Mouse (Mus musculus) layer of hippocampus, adult 2 months (tissue): Measurements from ENCODE around the gene Mrps7. TPM values are rescaled to one million over a fixed set of nuclear protein-coding genes. Genes with fewer than 3 reads are reported as not detected.

Source experiments
- DNase-seq, 2 experiments: peaks; one replicate each; pipeline ENCODE4 v3.0.0; 2022; ENCODE audit warnings: low spot score in 2 of 2
- H3K27ac ChIP-seq: fragments of 200-600 bp; 2 replicates; pipeline ENCODE4 v1.8.1; 2022
- H3K4me3 ChIP-seq: fragments of 200-600 bp; 2 replicates; pipeline ENCODE4 v1.8.1; 2022; ENCODE audit warnings: mild to moderate bottlenecking
- CTCF ChIP-seq: fragments of 200-600 bp; conservative IDR thresholded peaks from 2 replicates; pipeline ENCODE4 v1.8.1; 2022; ENCODE audit warnings: antibody characterized with exemption, mild to moderate bottlenecking, moderate library complexity
- total RNA-seq, 2 experiments: library from RNA; stranded (reverse); gene quantifications; 2 replicates each; pipeline ENCODE4 v1.2.3; 2021

The Mrps7 gene
- total RNA-seq, 2 experiments from 2014 or later = 50.4 to 50.8 TPM

DNA sequence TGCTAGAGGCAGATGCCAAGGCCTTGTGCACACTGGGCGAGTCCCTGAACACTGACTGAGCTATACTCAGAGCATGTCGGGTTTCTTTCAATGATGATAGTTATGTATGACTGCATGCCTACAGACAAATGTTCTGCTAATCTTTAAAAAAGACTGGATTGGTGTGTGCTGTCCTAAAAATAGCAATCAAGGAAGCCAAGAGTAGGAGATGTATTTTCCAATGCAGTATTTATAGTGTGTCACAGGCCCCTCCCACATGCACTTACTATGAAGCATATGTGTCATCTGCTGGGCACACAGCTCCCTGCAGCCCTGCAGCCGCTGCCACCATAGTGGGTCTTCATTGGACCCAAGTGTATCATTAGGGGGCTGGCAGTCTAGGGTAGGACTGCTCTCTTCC lies 49.5 kb downstream of the Mrps7 start:
- DNase-seq = peak in 1 of 2 experiments; percentile 42
- TF ChIP-seq CTCF = no peak
- Histone ChIP-seq H3K27ac (peak overlapping the region; percentile 69), H3K4me3 (no peak overlapping the region)

DNA sequence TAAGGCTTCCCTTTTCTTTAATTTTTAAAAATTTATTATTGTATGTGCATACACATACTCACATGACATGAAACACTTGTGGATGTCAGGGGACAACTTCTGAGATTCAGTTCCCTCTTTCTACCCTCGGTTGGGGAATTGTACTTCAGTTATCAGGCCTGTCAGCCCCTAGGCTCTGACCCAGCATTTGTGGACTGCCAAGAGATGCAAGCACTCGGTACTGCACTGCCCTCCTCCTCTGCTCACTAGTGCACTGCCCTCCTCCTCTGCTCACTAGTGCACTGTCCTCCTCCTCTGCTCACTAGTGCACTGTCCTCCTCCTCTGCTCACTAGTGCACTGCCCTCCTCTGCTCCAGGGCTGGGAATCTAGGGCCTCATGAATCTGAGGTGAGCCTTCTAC lies 50.4 kb downstream of the Mrps7 start:
- Histone ChIP-seq H3K27ac (peak overlapping the region; percentile 69; the same call in 1 of the 2 replicates), H3K4me3 (no peak overlapping the region)

More for the DNA sequence above, 50.4 kb downstream of the Mrps7 start:
- TF ChIP-seq CTCF = no peak
- DNase-seq = no peak

Other genes with a start within 250 kb of the Mrps7 start
- gene Hid1, start 236.2 kb upstream of the Mrps7 start, total RNA-seq = 100 to 1,000 TPM; 110 to 119 TPM
- 10 to 100 TPM; 21.9 to 26.1 TPM for gene Cdr2l, start 222.0 kb upstream of the Mrps7 start, total RNA-seq
- gene Mrpl58, start 200.2 kb upstream of the Mrps7 start, total RNA-seq = 100 to 1,000 TPM; 100 to 105 TPM
- gene Atp5h, start 184.0 kb upstream of the Mrps7 start, total RNA-seq = 100 to 1,000 TPM; 467 to 494 TPM
- gene Kctd2, start 183.8 kb upstream of the Mrps7 start, total RNA-seq = 10 to 100 TPM; 74.5 to 74.6 TPM
- not detected for gene Trim80, start 163.4 kb upstream of the Mrps7 start, total RNA-seq
- gene Slc16a5, start 141.5 kb upstream of the Mrps7 start, total RNA-seq = not detected
- 10 to 100 TPM; 10.4 to 10.9 TPM for gene Armc7, start 128.3 kb upstream of the Mrps7 start, total RNA-seq
- gene Nt5c, start 112.1 kb upstream of the Mrps7 start, total RNA-seq = 10 to 100 TPM; 64.3 to 65.5 TPM
- 100 to 1,000 TPM; 140 to 142 TPM for gene Jpt1, start 89.5 kb upstream of the Mrps7 start, total RNA-seq
- 100 to 1,000 TPM; 318 to 328 TPM for gene Sumo2, start 67.6 kb upstream of the Mrps7 start, total RNA-seq
- gene Nup85, start 39.5 kb upstream of the Mrps7 start, total RNA-seq = 10 to 100 TPM; 48.7 to 49.3 TPM
- gene Gga3, start 126 bp downstream of the Mrps7 start, total RNA-seq = 10 to 100 TPM; 67.9 to 91.9 TPM
- gene Mif4gd, start 9.0 kb downstream of the Mrps7 start, total RNA-seq = 10 to 100 TPM; 19.5 to 22.5 TPM
- gene Slc25a19, start 24.4 kb downstream of the Mrps7 start, total RNA-seq = 10 to 100 TPM; 60.4 to 66.6 TPM
- 100 to 1,000 TPM; 182 to 198 TPM for gene Grb2, start 104.7 kb downstream of the Mrps7 start, total RNA-seq
- gene Tmem94, start 161.5 kb downstream of the Mrps7 start, total RNA-seq = 10 to 100 TPM; 47.4 to 58.2 TPM
- 10 to 100 TPM; 17.7 to 19.7 TPM for gene Caskin2, start 209.7 kb downstream of the Mrps7 start, total RNA-seq
- gene Tsen54, start 210.8 kb downstream of the Mrps7 start, total RNA-seq = 10 to 100 TPM; 11.8 to 13.0 TPM
- 1 to 10 TPM; 1.6 to 2.3 TPM for gene Llgl2, start 220.1 kb downstream of the Mrps7 start, total RNA-seq